Mouse (Mus musculus) left cerebral cortex, adult 11 months (tissue): ENCODE data around the gene Hmgcll1.

Experiments
- DNase-seq: peaks from one replicate; pipeline ENCODE4 v3.0.0; 2022; ENCODE audit warnings: low spot score

Hmgcll1 gene

DNA sequence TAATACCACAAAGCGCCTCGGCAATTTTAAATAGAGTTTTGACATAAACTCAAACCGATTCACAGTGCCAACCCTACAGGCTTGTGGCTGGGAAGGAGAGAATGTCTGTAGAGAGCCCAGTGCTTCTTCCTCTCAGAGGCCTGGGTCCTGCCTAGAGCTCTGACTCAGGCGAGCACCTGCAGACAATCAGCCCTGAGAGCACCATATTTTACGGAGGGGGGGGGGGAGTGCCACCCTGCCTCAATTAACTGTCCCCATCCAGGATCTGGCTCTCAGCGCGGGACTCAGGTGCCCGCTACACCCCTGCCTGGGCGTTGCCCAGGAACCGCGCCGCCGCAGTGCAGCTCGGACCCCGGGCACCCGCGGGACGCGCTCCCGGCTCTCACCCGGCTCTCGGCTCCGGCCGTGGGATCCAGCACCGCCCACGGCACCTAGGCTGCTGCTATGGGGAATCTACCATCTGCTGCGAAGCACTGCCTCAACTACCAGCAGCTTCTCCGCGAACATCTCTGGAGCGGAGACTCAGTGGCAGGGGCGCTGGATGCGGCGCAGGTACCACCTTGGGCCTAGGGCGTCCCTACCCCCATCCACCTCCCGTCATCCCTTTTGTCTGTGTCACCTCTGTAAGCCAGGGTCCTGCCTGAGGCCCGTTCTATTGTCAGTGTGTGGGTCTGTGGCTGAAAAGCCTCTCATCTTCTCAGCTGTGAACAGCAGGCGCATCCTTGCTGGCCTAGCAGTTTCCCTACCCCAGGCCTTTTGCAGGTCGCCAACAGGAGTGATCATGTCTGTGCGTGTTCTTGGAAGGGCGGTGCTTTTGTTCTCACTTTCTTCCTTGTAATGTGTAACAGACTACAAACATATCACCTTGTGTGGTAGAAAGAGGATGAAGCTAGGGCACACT lies at the start of gene Hmgcll1:
TSS of gene Hmgcll1 (plus strand) at position 225 of the 901 bp plus-strand sequence.
- DNase-seq = peak; percentile 49

DNA sequence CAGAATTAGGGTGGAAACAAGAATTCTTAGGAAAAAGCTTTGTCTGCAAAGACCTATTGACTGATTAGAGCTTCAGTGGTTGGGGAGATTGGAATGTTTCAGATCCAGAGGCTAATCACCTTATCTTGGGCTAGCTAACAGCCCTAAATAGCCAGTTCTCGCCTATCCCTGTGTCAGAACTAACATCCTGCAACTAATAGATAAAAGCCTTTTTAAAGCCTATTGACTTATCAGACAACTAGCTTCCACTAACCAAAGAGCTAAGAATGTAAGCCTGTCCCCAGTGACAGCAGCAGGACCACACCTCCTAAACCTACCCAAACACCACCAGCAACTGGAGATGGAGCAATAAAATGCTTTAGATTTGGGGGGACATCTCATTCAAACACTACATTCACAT lies 34.6 kb upstream of the Hmgcll1 start:
- DNase-seq = no peak

DNA sequence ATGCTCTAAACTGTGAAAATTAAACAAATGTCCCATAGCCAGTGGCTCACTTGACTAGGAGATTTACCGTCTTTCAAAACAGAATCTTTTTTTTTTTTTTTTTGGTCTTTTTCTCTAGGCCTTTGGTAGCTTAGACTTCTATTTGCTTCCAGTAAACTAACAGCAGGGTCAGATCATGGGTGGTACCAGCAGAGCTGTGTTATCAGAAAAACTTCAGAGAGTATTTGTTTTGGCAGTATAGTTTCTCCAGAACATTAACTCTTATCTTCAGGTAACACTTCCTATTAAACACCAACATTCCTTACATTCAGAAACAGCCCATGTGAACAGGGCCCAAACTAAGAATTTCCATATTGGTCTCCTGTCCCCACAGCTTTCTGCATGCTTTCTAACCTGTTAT lies 33.5 kb upstream of the Hmgcll1 start:
- DNase-seq = no peak

DNA sequence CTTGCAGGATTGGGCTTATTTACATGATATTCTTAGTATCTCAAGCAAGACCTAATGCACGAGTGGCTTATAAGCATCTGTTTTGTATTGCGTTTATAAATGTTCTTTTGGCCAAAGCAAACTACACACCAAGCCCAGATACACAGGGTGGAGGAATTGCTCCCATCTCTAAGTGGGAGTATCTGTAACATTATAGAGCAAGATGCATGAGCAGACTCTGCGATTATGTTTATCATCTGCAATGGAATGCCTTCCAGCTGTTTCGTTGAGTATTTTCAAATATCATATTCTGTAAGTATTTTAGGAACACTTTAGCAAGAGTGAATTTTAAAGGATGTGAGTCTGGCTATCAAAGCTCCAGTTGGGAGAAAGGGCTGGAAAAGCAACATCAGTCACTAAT lies 25.2 kb upstream of the Hmgcll1 start:
- DNase-seq = no peak

DNA sequence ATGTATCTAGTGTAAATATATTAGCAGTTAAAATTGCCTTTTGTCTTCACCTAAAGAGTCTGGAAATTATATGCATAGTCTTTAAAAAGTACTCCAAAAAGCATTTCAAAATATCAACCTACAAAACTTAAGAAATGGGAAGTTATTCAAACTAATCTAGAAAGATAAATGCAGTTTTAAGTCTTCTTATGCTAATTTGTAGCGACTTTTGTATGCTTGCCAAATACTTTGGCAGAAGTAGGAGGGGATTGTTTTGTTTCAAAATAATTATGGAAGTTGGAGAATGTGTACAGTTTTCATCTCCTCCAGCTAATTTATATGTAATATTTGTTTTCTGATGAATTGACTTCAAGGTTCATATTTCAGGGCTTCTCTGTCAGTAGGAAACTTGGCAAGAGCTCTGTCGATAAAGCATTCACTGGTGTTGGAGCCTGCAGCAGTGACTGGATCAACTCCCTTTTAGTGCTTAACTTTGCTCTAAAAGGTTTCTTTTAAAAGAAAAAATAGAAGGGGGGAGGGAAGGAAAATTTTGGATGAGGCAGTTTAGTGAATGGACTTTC lies 15.8 kb upstream of the Hmgcll1 start:
- DNase-seq = no peak

GRCm38 (mm10) chr9:76000876-76001858 lies 13.5 kb upstream of the Hmgcll1 start:
- DNase-seq = no peak

GRCm38 (mm10) chr9:76003066-76003465 lies 11.6 kb upstream of the Hmgcll1 start:
- no peak for DNase-seq

GRCm38 (mm10) chr9:76003637-76004036 lies 11.0 kb upstream of the Hmgcll1 start:
- no peak for DNase-seq

- DNase-seq = no peak
These were observed 7.2 kb upstream of the Hmgcll1 start for GRCm38 (mm10) chr9:76007342-76007970.

- no peak for DNase-seq
These were observed 866 bp upstream of the Hmgcll1 start for GRCm38 (mm10) chr9:76013789-76014188.

DNA sequence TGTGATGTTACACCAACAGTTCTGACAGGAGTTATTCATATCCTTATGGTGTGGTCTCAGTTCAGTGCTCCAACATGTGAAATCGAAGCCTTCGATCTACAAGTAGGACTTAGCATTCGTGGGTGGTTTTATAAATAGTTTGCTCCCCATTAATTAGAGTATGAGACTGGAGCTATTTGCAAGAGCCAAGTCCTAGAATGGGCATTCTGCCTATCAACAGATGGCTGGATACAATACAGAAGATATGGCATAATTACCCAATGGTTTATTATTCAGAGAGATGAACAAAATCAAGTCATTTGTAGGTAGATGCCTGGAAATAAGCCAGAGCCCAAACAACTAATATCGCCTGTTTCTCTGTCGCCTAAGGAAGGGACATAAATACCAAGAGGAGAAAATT lies 1.3 kb downstream of the Hmgcll1 start:
- DNase-seq = no peak

GRCm38 (mm10) chr9:76016506-76016905 lies 1.9 kb downstream of the Hmgcll1 start:
- DNase-seq = no peak

GRCm38 (mm10) chr9:76023551-76023973 lies 8.9 kb downstream of the Hmgcll1 start:
- no peak for DNase-seq

DNA sequence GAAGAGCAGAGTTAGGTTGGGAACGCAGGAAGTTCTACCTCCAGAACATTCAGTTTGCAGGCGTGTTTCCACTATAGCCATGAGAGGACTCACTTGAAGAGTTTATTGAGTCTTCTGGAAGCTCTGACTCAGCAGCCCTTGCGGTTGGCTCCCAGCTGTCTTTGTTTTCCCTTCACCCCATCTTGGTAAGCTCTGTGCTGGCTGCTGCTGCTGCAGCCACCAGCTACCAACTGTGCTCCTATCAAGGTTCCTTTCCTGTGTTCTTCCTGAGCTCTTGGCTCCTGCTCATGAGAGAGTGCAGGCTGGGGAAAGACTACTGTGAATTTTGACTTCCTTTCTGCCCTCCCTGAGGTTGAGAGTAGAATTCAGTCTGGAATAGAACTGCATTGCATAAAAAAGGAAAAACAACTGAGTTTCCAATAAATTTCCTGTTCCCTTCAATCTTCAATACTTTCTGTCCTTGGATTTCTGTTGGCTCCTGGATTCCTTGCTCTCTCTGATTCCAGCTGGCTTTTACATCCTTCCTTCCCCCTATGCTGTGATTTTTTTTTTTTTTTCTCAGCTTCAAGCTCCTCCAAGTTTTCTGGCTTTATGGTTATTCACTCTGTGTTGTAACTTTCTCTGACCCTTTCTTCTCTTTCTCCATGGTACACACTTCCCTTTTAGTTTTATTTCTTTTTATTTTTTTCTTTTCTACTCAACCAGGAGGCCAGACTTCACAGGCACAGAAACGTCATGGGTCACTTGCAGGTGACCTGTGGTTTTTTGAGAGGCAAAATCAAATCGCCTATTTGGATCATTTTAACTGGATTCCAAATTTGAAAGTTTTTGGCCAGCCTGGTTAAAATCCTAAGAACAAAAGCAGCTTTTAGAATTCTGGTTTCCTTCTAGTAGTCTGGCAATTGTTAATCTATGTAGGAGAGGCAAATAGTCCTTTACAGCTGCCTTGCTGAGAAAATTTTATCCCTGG lies 9.9 kb downstream of the Hmgcll1 start:
- DNase-seq = peak; percentile 57

GRCm38 (mm10) chr9:76029471-76030199 lies 15.0 kb downstream of the Hmgcll1 start:
- DNase-seq = no peak

DNA sequence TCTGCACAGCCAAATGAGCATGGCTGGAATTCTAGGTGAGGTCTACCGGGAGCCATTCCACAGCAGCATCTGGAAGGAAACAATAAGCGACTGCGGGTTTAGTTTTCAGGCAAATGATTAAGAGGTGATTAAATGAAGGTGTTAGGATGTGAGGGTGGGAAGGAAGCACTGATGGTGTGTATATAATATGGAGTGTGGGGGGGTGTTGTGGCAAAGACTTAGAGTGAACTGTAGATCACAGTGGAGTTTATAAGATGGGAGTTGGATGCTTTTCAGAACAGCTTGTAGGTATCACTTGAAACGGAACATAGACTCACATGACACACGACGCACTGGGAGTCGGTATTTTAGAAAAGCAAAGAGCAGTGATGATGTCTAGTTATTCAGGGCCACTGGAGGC lies 20.4 kb downstream of the Hmgcll1 start:
- DNase-seq = no peak

GRCm38 (mm10) chr9:76038327-76039103 lies 23.9 kb downstream of the Hmgcll1 start:
- DNase-seq = no peak

GRCm38 (mm10) chr9:76039711-76040110 lies 25.1 kb downstream of the Hmgcll1 start:
- DNase-seq = peak; percentile 19

GRCm38 (mm10) chr9:76043341-76043740 lies 28.7 kb downstream of the Hmgcll1 start:
- DNase-seq = no peak
